Mouse (Mus musculus) midbrain, embryonic 14.5 days (tissue): ENCODE data around the gene B4galt3. TPM values are rescaled to one million over a fixed set of nuclear protein-coding genes. Genes with fewer than 3 reads are reported as not detected.
"Not testable (repeated sequence)": the region's sequence is repeated elsewhere in the genome, so short reads cannot be mapped to it uniquely, and the experiment has no call there.

Experiments used
- ATAC-seq: fragments of 200-750 bp; cut with Nextera tagmentation; 2 replicates; pipeline ENCODE4 v1.8.0; 2017; ENCODE audit warnings: moderate number of reproducible peaks, moderate library complexity; ENCODE audit not compliant: low FRiP score, low TSS enrichment
- DNase-seq: peaks from one replicate; pipeline ENCODE4 v3.0.0-alpha.2; 2015
- H3K27ac ChIP-seq: fragments of 300-500 bp; sonication (generic); replicated peaks from 2 replicates; pipeline ENCODE4 v1.5.1; 2014; ENCODE audit warnings: mild to moderate bottlenecking, low read depth, low read length, moderate library complexity
- H3K27me3 ChIP-seq: fragments of 300-500 bp; sonication (generic); 2 replicates; pipeline ENCODE4 v1.6.1; 2014; ENCODE audit warnings: low read length, control low read depth, mixed read lengths; ENCODE audit not compliant: control insufficient read depth, insufficient read depth
- H3K36me3 ChIP-seq: fragments of 300-500 bp; sonication (generic); 2 replicates; pipeline ENCODE4 v1.6.1; 2014; ENCODE audit warnings: low read length, control low read depth; ENCODE audit not compliant: control insufficient read depth, insufficient read depth
- H3K4me1 ChIP-seq: fragments of 300-500 bp; sonication (generic); 2 replicates; pipeline ENCODE4 v1.6.1; 2014; ENCODE audit warnings: mild to moderate bottlenecking, antibody characterized with exemption, low read length, control low read depth; ENCODE audit not compliant: control insufficient read depth, insufficient read depth
- H3K4me2 ChIP-seq: fragments of 300-500 bp; sonication (generic); 2 replicates; pipeline ENCODE4 v1.6.1; 2014; ENCODE audit warnings: mild to moderate bottlenecking, low read length, moderate library complexity
- H3K4me3 ChIP-seq: fragments of 300-500 bp; sonication (generic); replicated peaks from 2 replicates; pipeline ENCODE4 v1.5.1; 2014; ENCODE audit warnings: low read depth, low read length
- H3K9ac ChIP-seq: fragments of 300-500 bp; sonication (generic); replicated peaks from 2 replicates; pipeline ENCODE4 v1.6.1; 2014; ENCODE audit warnings: mild to moderate bottlenecking, low read length, moderate library complexity
- H3K9me3 ChIP-seq: fragments of 300-500 bp; sonication (generic); 2 replicates; pipeline ENCODE4 v1.6.1; 2016; ENCODE audit warnings: low read length, control low read depth, mixed read lengths; ENCODE audit not compliant: control insufficient read depth
- WGBS: fragments of 180-500 bp; shearing (Covaris S2); extraction: QIAGEN DNeasy Blood & Tissue Kit; methylation state at CpG from one replicate; pipeline ENCODE4 v1.1.7; 2014; 5-methylcytosine and 5-hydroxymethylcytosine counted together
- polyA plus RNA-seq: library from polyadenylated mRNA; unstranded; fragments of >200 nt; fragmentation: Nextera tagmentation; extraction: Ambion mirVana; gene quantifications from 2 replicates; pipeline ENCODE4 v1.2.1, GENCODE M21; 2014

Gene B4galt3
- polyA plus RNA-seq, 1 experiment from 2014 or later: 101 TPM

- peak; percentile 92 for DNase-seq
- ATAC-seq: peak; percentile 86
- H3K36me3 ChIP-seq: peaks cover 6% of the 10 kb centered on the region; the same call in 1 of the 2 replicates
- peak within 1 kb of the TSS; percentile 76 for H3K4me3 ChIP-seq
- peaks cover 9% of the 10 kb centered on the region for H3K4me1 ChIP-seq
- H3K9ac ChIP-seq: peak within 1 kb of the TSS; percentile 81
- H3K9me3 ChIP-seq: no peaks in the 10 kb centered on the region
- H3K4me2 ChIP-seq: peak within 1 kb of the TSS; percentile 74
- H3K27ac ChIP-seq: peak within 1 kb of the TSS; percentile 90
- WGBS: under 1% methylated on average over 42 of the region's 42 CpGs
- H3K27me3 ChIP-seq: 0 out of 2 replicates have a peak, but pooled peaks cover 9% of the 10 kb centered on the region
Observed at GRCm38 (mm10) chr1:171294298-171295062, 24.4 kb downstream of the B4galt3 start, which contains the start of gene Ufc1. Gene Ufc1, minus strand, starts transcription at chr1:171295024.

DNA sequence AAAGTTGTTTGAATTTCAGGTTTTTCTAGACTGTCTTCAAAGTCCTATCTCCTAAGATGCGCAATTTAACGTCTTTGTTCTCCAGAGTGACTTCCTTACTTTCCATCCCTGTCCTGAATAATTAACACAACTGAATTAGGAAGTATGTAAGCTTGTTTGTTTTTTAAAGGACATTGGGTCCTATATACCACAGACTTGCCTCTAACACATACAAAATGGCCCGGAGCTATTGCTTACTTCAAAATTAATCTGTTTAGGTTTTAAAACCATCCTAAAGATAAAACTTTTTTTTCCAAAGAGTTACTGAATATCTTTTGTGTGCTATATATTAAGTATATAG lies 24.9 kb downstream of the B4galt3 start:
- ATAC-seq: peak; percentile 16; the same call in 1 of the 2 replicates
- 0 out of 2 replicates have a peak, but pooled peaks cover 9% of the 10 kb centered on the region for H3K27me3 ChIP-seq
- H3K27ac ChIP-seq: peak overlapping the region; percentile 90
- H3K36me3 ChIP-seq: 0 out of 2 replicates have a peak, but pooled peaks cover 1% of the 10 kb centered on the region
- H3K4me2 ChIP-seq: peak overlapping the region; percentile 74
- H3K9ac ChIP-seq: peak overlapping the region; percentile 81
- peaks cover 9% of the 10 kb centered on the region for H3K4me1 ChIP-seq
- H3K9me3 ChIP-seq: no peaks in the 10 kb centered on the region
- DNase-seq: no peak
- WGBS: 20% methylated on average over 3 of the region's 3 CpGs
- peak overlapping the region; percentile 76 for H3K4me3 ChIP-seq

GRCm38 (mm10) chr1:171298226-171298625 lies 28.1 kb downstream of the B4galt3 start:
- ATAC-seq: no peak
- 79% methylated on average over 3 of the region's 3 CpGs for WGBS
- Histone ChIP-seq H3K4me3 (no peak overlapping the region), H3K27ac (no peak overlapping the region), H3K27me3 (0 out of 2 replicates have a peak, but pooled peaks cover 9% of the 10 kb centered on the region), H3K9me3 (no peaks in the 10 kb centered on the region), H3K4me2 (no peak overlapping the region), H3K9ac (no peak overlapping the region), H3K36me3 (no peaks in the 10 kb centered on the region), H3K4me1 (peaks cover 7% of the 10 kb centered on the region)
- DNase-seq: no peak

DNA sequence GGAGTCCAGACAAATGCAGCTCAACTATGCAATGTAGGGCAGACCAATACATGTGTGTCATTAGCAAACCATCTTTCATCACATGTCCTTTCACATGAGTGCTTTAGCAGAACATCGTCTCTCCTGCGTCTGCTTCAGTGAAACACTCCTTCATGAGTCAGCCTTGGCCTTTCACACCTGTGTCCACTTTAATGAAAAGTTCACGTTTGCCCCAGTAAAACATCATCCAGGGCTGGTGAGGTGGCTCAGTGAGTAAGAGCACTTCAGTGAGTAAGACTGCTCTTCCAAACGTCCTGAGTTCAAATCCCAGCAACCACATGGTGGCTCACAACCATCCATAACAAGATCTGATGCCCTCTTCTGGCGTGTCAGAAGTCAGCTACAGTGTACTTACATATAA lies 36.0 kb downstream of the B4galt3 start:
- not testable (repeated sequence) for H3K4me3 ChIP-seq, ATAC-seq, H3K9ac ChIP-seq, H3K36me3 ChIP-seq, H3K9me3 ChIP-seq, DNase-seq, H3K4me1 ChIP-seq, H3K27me3 ChIP-seq, H3K27ac ChIP-seq, H3K4me2 ChIP-seq
- WGBS: 73% methylated on average over 5 of the region's 5 CpGs

DNA sequence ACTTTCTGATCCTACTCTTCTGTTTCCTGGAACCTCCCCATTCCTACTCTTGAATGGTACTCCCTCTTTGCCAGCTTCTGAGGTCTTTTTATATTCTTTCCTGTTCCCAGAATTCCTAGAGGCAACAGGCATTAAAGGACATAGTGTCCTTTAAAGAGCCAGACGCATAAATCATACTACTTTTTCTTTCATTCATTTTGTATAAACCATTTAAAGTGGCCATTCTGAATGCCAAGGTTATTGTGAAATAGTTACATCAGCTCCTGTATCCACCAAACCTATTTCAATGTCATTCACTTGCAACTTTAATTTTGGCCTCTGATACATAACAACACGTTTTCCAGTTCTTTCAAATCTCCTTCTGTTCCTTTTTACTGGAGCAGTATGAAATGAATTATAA lies 39.2 kb downstream of the B4galt3 start:
- Histone ChIP-seq H3K4me1 (no peaks in the 10 kb centered on the region), H3K27me3 (no peaks in the 10 kb centered on the region), H3K9me3 (no peaks in the 10 kb centered on the region), H3K4me3 (no peak overlapping the region), H3K36me3 (no peaks in the 10 kb centered on the region), H3K27ac (no peak overlapping the region), H3K4me2 (no peak overlapping the region), H3K9ac (no peak overlapping the region)
- no peak for ATAC-seq
- 72% methylated on average over 2 of the region's 2 CpGs for WGBS
- no peak for DNase-seq

DNA sequence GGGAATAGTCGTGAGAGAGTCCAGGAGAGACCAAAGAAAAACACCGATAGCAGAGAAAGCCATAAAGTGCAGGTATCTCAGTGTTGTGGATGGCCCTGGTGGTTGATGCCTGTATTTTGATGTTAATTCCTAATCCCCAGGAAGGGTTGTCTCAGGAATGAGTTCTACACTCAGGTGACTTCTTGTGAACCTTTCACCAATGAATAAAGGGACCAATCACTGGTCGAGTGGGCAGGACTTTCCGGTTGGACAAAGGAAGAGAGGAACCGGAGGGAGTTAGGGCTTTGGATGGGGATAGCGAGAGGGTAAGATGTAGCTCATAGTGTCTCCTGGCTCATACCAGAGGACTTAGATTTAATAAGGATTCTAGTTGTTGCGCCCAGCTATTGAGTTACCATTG lies 49.6 kb downstream of the B4galt3 start:
- H3K4me2 ChIP-seq: no peak overlapping the region
- no peak for ATAC-seq
- H3K27ac ChIP-seq: no peak overlapping the region
- no peaks in the 10 kb centered on the region for H3K27me3 ChIP-seq
- no peak overlapping the region for H3K4me3 ChIP-seq
- WGBS: 12% methylated on average over 7 of the region's 7 CpGs
- no peaks in the 10 kb centered on the region for H3K4me1 ChIP-seq
- H3K9me3 ChIP-seq: no peaks in the 10 kb centered on the region
- no peak for DNase-seq
- H3K36me3 ChIP-seq: no peaks in the 10 kb centered on the region
- H3K9ac ChIP-seq: no peak overlapping the region

- no peak overlapping the region for H3K9ac ChIP-seq
- no peak overlapping the region for H3K4me3 ChIP-seq
- H3K36me3 ChIP-seq: no peaks in the 10 kb centered on the region
- ATAC-seq (no peak), DNase-seq (no peak)
- H3K27ac ChIP-seq: no peak overlapping the region
- H3K27me3 ChIP-seq: no peaks in the 10 kb centered on the region
- no peaks in the 10 kb centered on the region for H3K9me3 ChIP-seq
- no peak overlapping the region for H3K4me2 ChIP-seq
- 15% methylated on average over 5 of the region's 5 CpGs for WGBS
- no peaks in the 10 kb centered on the region for H3K4me1 ChIP-seq
Observed at GRCm38 (mm10) chr1:171320151-171320550, 50.0 kb downstream of the B4galt3 start.

DNA sequence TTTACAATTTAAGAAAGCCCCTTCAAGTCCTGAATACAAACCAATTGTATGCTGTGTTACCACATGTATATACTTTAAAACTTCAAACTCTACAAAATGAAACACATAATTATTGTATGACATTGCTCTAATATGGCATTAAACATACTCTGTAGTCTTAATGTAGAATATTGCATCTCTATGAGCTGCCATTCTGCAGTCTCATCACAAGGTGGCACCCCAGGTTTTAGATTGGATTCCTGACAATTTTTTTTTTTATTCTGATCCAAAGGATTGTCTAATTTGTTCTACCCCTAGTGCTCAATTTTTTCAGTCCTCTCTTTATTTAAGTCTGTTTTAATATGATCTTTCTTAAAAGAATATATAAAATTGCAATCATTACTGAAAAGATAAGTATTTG lies 51.3 kb downstream of the B4galt3 start:
- H3K4me1 ChIP-seq: no peaks in the 10 kb centered on the region
- H3K4me3 ChIP-seq: no peak overlapping the region
- no peak overlapping the region for H3K4me2 ChIP-seq
- H3K9me3 ChIP-seq: no peaks in the 10 kb centered on the region
- H3K27me3 ChIP-seq: no peaks in the 10 kb centered on the region
- ATAC-seq (no peak), DNase-seq (peak; percentile 73)
- H3K9ac ChIP-seq: no peak overlapping the region
- no peak overlapping the region for H3K27ac ChIP-seq
- no peaks in the 10 kb centered on the region for H3K36me3 ChIP-seq

GRCm38 (mm10) chr1:171322012-171322411 lies 51.9 kb downstream of the B4galt3 start:
- H3K4me3 ChIP-seq: no peak overlapping the region
- no peak for ATAC-seq
- 85% methylated on average over 1 of the region's 1 CpGs for WGBS

More at GRCm38 (mm10) chr1:171322012-171322411, 51.9 kb downstream of the B4galt3 start:
- H3K27ac ChIP-seq: no peak overlapping the region
- no peaks in the 10 kb centered on the region for H3K36me3 ChIP-seq
- H3K9me3 ChIP-seq: no peaks in the 10 kb centered on the region
- H3K9ac ChIP-seq: no peak overlapping the region
- H3K27me3 ChIP-seq: no peaks in the 10 kb centered on the region
- no peak for DNase-seq
- H3K4me1 ChIP-seq: peaks cover under 1% of the 10 kb centered on the region; the same call in 1 of the 2 replicates
- no peak overlapping the region for H3K4me2 ChIP-seq
